Mouse (Mus musculus): Measurements from ENCODE around the gene Smyd3. TPM values are rescaled to one million over a fixed set of nuclear protein-coding genes. Genes with fewer than 3 reads are reported as not detected.

The Smyd3 gene
- polyA plus RNA-seq, 1 experiment from 2014 or later = 11.3 TPM

GRCm38 (mm10) chr1:178980185-178980584 is 537.7 kb downstream of the Smyd3 start:
- H3K4me3 ChIP-seq (ENCODE audit: control insufficient read depth in 1 of 2, insufficient read depth in 1 of 2, low read depth in 1 of 2, low read length in 2 of 2) = no peak overlapping the region
- H3K36me3 ChIP-seq (ENCODE audit: control insufficient read depth, insufficient read depth, low read length) = no peaks in the 10 kb centered on the region
- no peaks in the 10 kb centered on the region for H3K9me3 ChIP-seq (ENCODE audit: control insufficient read depth, low read length)
- peaks cover 4 to 10% of the 10 kb centered on the region in 2 experiments; a peak in 2 of 4 replicates for H3K4me1 ChIP-seq (ENCODE audit: control insufficient read depth in 2 of 2, insufficient read depth in 2 of 2, low read length in 2 of 2)
- no peak for ATAC-seq (ENCODE audit: insufficient number of reproducible peaks, insufficient read depth, low FRiP score, low read depth)
- no peaks in the 10 kb centered on the region for H3K27me3 ChIP-seq (ENCODE audit: control insufficient read depth, insufficient read depth, low read length)
- no peak overlapping the region for H3K27ac ChIP-seq (replicated peaks in 1 of 2; ENCODE audit: control insufficient read depth in 1 of 2, insufficient read depth in 1 of 2, low read depth in 2 of 2, low read length in 2 of 2)
- H3K9ac ChIP-seq (ENCODE audit: low read length) = no peak overlapping the region
- no peak overlapping the region for H3K4me2 ChIP-seq (ENCODE audit: low read length)

DNA sequence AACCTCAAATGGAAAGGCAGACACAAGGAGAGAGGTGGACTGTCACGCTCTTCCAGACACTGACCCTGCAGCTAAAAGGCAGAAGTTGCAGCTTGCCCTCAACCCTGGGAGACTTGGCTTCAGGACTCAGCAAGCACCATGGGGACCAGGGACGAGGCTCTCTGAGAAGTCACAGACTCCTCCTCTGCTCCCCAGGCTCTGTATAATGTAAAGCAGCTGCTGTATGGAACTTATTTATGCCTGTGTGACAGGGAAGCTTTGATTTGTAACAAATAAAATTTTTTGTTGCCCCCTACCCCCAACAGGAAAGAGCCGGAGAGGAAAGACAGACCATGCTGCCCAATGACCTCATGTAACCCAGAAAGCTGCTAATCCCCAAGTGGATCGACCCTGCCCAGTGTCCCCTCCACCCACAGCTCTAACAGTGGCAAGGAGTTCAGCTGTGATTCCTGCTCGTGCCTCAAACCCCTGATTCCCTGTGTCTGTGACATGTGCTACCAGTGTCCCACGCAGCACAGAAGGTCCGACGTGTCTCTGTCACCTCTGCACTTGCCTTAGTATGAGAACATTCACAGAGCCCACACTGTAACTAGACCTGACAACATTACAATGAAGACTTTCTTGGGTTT is 539.1 kb downstream of the Smyd3 start:
- H3K4me1 ChIP-seq (ENCODE audit: control insufficient read depth in 2 of 2, insufficient read depth in 2 of 2, low read length in 2 of 2) = peaks cover 4 to 10% of the 10 kb centered on the region in 2 experiments; a peak in 2 of 4 replicates
- H3K36me3 ChIP-seq (ENCODE audit: control insufficient read depth, insufficient read depth, low read length) = no peaks in the 10 kb centered on the region
- H3K4me3 ChIP-seq (ENCODE audit: control insufficient read depth in 1 of 2, insufficient read depth in 1 of 2, low read depth in 1 of 2, low read length in 2 of 2) = no peak overlapping the region
- H3K9me3 ChIP-seq (ENCODE audit: control insufficient read depth, low read length) = no peaks in the 10 kb centered on the region
- no peak overlapping the region for H3K4me2 ChIP-seq (ENCODE audit: low read length)
- WGBS = 57% methylated on average over 8 of the region's 8 CpGs
- no peak overlapping the region for H3K9ac ChIP-seq (ENCODE audit: low read length)
- H3K27ac ChIP-seq (replicated peaks in 1 of 2; ENCODE audit: control insufficient read depth in 1 of 2, insufficient read depth in 1 of 2, low read depth in 2 of 2, low read length in 2 of 2) = no peak overlapping the region
- no peaks in the 10 kb centered on the region for H3K27me3 ChIP-seq (ENCODE audit: control insufficient read depth, insufficient read depth, low read length)
- no peak for ATAC-seq (ENCODE audit: insufficient number of reproducible peaks, insufficient read depth, low FRiP score, low read depth)

DNA sequence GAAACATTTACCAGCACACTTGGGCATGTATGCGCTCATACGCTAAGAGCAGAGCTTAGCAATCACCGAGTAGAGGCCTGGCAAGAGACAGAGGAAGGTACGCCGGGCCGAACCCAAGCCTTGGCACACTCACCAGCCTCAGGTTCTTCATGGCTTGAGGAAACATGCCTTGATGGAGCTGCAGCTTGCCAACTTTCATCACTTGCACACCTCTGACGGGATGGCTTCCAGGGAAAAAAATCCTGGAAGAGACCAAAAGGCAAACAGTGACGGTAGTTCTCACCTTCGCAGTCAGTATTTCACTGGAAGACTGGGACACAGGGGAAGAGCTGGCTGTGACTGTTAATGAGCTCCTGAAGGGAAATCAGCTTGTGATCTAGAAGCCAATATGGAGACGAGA is 545.8 kb downstream of the Smyd3 start:
- H3K9ac ChIP-seq (ENCODE audit: low read length) = no peak overlapping the region
- H3K4me3 ChIP-seq (ENCODE audit: control insufficient read depth in 1 of 2, insufficient read depth in 1 of 2, low read depth in 1 of 2, low read length in 2 of 2) = no peak overlapping the region
- H3K27ac ChIP-seq (replicated peaks in 1 of 2; ENCODE audit: control insufficient read depth in 1 of 2, insufficient read depth in 1 of 2, low read depth in 2 of 2, low read length in 2 of 2) = no peak overlapping the region
- no peaks in the 10 kb centered on the region for H3K27me3 ChIP-seq (ENCODE audit: control insufficient read depth, insufficient read depth, low read length)
- ATAC-seq (ENCODE audit: insufficient number of reproducible peaks, insufficient read depth, low FRiP score, low read depth) = no peak
- no peaks in the 10 kb centered on the region for H3K9me3 ChIP-seq (ENCODE audit: control insufficient read depth, low read length)
- no peaks in the 10 kb centered on the region for H3K4me1 ChIP-seq (ENCODE audit: control insufficient read depth in 2 of 2, insufficient read depth in 2 of 2, low read length in 2 of 2)
- 86% methylated on average over 10 of the region's 10 CpGs for WGBS
- no peaks in the 10 kb centered on the region for H3K36me3 ChIP-seq (ENCODE audit: control insufficient read depth, insufficient read depth, low read length)
- H3K4me2 ChIP-seq (ENCODE audit: low read length) = no peak overlapping the region

- 86% methylated on average over 9 of the region's 9 CpGs for WGBS
- no peak overlapping the region for H3K4me3 ChIP-seq (ENCODE audit: control insufficient read depth in 1 of 2, insufficient read depth in 1 of 2, low read depth in 1 of 2, low read length in 2 of 2)
- no peak overlapping the region for H3K27ac ChIP-seq (replicated peaks in 1 of 2; ENCODE audit: control insufficient read depth in 1 of 2, insufficient read depth in 1 of 2, low read depth in 2 of 2, low read length in 2 of 2)
- no peak overlapping the region for H3K9ac ChIP-seq (ENCODE audit: low read length)
- H3K4me2 ChIP-seq (ENCODE audit: low read length) = no peak overlapping the region
- no peaks in the 10 kb centered on the region for H3K9me3 ChIP-seq (ENCODE audit: control insufficient read depth, low read length)
- no peaks in the 10 kb centered on the region for H3K36me3 ChIP-seq (ENCODE audit: control insufficient read depth, insufficient read depth, low read length)
- no peaks in the 10 kb centered on the region for H3K27me3 ChIP-seq (ENCODE audit: control insufficient read depth, insufficient read depth, low read length)
- no peak for ATAC-seq (ENCODE audit: insufficient number of reproducible peaks, insufficient read depth, low FRiP score, low read depth)
- no peaks in the 10 kb centered on the region for H3K4me1 ChIP-seq (ENCODE audit: control insufficient read depth in 2 of 2, insufficient read depth in 2 of 2, low read length in 2 of 2)
Observed at GRCm38 (mm10) chr1:178961661-178962060, 556.2 kb downstream of the Smyd3 start.

DNA sequence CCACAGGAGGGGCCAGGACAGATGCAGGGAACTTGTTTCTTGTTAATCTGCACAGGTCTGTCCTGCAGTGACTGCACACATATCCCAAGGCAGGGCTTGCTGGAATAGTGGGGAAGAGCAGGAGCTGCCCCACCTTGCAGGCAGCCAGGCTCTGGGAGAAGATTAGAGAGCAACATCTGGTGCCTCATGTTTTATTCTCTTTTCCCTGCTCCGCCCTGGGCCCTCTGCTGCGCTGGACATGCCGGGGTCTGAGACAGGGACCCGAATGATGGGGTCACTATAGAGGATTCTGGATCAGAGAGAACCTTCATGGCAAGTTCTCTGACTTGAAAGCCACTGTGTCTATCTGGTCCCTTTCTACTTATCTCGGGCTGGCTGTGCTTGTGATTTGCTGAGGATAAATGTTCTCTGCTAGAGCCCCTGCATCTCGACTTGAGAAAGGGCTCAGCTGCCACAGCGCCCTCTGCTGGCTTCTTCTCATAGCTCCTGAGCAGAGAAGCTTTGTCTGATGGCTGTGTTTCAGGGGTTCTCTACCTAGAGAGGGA is 557.8 kb downstream of the Smyd3 start:
- Histone ChIP-seq H3K4me2 (ENCODE audit: low read length) (no peak overlapping the region), H3K4me3 (ENCODE audit: control insufficient read depth in 1 of 2, insufficient read depth in 1 of 2, low read depth in 1 of 2, low read length in 2 of 2) (no peak overlapping the region), H3K27me3 (ENCODE audit: control insufficient read depth, insufficient read depth, low read length) (no peaks in the 10 kb centered on the region), H3K36me3 (ENCODE audit: control insufficient read depth, insufficient read depth, low read length) (no peaks in the 10 kb centered on the region), H3K4me1 (ENCODE audit: control insufficient read depth in 2 of 2, insufficient read depth in 2 of 2, low read length in 2 of 2) (no peaks in the 10 kb centered on the region), H3K9me3 (ENCODE audit: control insufficient read depth, low read length) (no peaks in the 10 kb centered on the region), H3K27ac (replicated peaks in 1 of 2; ENCODE audit: control insufficient read depth in 1 of 2, insufficient read depth in 1 of 2, low read depth in 2 of 2, low read length in 2 of 2) (no peak overlapping the region), H3K9ac (ENCODE audit: low read length) (no peak overlapping the region)
- no peak for ATAC-seq (ENCODE audit: insufficient number of reproducible peaks, insufficient read depth, low FRiP score, low read depth)
- WGBS = 51% methylated on average over 7 of the region's 7 CpGs

DNA sequence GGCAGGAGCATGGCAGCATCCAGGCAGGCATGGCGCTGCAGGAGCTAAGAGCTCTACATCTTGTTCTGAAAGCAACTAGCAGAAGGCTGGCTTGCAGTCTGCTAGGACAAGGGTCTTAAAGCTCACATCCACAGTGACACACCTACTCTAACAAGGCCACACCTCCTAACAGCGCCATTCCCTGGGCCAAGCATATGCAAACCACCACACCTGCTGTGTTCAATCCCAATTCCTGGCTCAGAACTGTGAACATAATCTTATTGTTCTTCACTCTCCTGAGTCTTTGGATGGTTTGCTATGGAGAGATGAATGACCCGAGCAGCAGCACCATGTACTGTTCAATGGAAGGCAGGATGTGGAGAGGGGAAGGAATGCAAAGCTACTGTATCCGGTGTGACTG is 559.2 kb downstream of the Smyd3 start:
- H3K27me3 ChIP-seq (ENCODE audit: control insufficient read depth, insufficient read depth, low read length) = no peaks in the 10 kb centered on the region
- H3K4me1 ChIP-seq (ENCODE audit: control insufficient read depth in 2 of 2, insufficient read depth in 2 of 2, low read length in 2 of 2) = no peaks in the 10 kb centered on the region
- H3K4me2 ChIP-seq (ENCODE audit: low read length) = no peak overlapping the region
- WGBS = 79% methylated on average over 4 of the region's 4 CpGs
- H3K27ac ChIP-seq (replicated peaks in 1 of 2; ENCODE audit: control insufficient read depth in 1 of 2, insufficient read depth in 1 of 2, low read depth in 2 of 2, low read length in 2 of 2) = no peak overlapping the region
- no peak for ATAC-seq (ENCODE audit: insufficient number of reproducible peaks, insufficient read depth, low FRiP score, low read depth)
- no peaks in the 10 kb centered on the region for H3K9me3 ChIP-seq (ENCODE audit: control insufficient read depth, low read length)
- H3K36me3 ChIP-seq (ENCODE audit: control insufficient read depth, insufficient read depth, low read length) = no peaks in the 10 kb centered on the region
- H3K4me3 ChIP-seq (ENCODE audit: control insufficient read depth in 1 of 2, insufficient read depth in 1 of 2, low read depth in 1 of 2, low read length in 2 of 2) = no peak overlapping the region
- no peak overlapping the region for H3K9ac ChIP-seq (ENCODE audit: low read length)

DNA sequence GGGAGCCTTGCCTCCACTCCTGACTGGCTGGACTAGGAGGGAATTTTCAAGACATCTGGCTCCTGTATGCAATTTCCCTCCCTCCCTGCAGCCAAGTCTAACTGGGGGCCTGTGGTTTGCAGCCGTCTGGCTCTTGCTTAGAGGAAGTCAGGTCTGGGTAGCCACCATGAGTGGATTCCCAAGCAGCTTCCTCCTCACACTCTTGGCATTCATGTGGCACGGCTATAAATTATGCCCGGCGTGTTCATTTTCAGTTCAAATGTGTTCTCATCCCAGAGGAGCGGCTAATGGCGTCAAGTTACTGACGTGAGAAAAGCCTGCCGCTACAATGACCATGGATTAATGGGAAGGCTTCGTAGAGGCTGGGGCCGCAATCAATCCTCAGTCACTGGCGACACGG is 564.9 kb downstream of the Smyd3 start:
- H3K9ac ChIP-seq (ENCODE audit: low read length) = no peak overlapping the region
- no peaks in the 10 kb centered on the region for H3K36me3 ChIP-seq (ENCODE audit: control insufficient read depth, insufficient read depth, low read length)
- H3K4me1 ChIP-seq (ENCODE audit: control insufficient read depth in 2 of 2, insufficient read depth in 2 of 2, low read length in 2 of 2) = no peaks in the 10 kb centered on the region
- H3K4me2 ChIP-seq (ENCODE audit: low read length) = no peak overlapping the region
- ATAC-seq (ENCODE audit: insufficient number of reproducible peaks, insufficient read depth, low FRiP score, low read depth) = no peak
- no peak overlapping the region for H3K4me3 ChIP-seq (ENCODE audit: control insufficient read depth in 1 of 2, insufficient read depth in 1 of 2, low read depth in 1 of 2, low read length in 2 of 2)
- H3K27me3 ChIP-seq (ENCODE audit: control insufficient read depth, insufficient read depth, low read length) = no peaks in the 10 kb centered on the region
- WGBS = 84% methylated on average over 12 of the region's 12 CpGs
- no peak overlapping the region for H3K27ac ChIP-seq (replicated peaks in 1 of 2; ENCODE audit: control insufficient read depth in 1 of 2, insufficient read depth in 1 of 2, low read depth in 2 of 2, low read length in 2 of 2)
- 0 out of 2 replicates have a peak, but pooled peaks cover 6% of the 10 kb centered on the region for H3K9me3 ChIP-seq (ENCODE audit: control insufficient read depth, low read length)

Data from heart, embryonic 14.5 days (tissue).